Mouse (Mus musculus) ES-Bruce4 (cell line): ENCODE results near the gene Ccdc184. TPM values are rescaled to one million over a fixed set of nuclear protein-coding genes. Genes with fewer than 3 reads are reported as not detected.

Experiments used
- H3K27ac ChIP-seq: 2 replicates; pipeline ENCODE4 v1.5.1; 2012; ENCODE audit warnings: low read length, inconsistent platforms; ENCODE audit not compliant: insufficient read depth
- H3K27me3 ChIP-seq: 2 replicates; pipeline ENCODE4 v1.6.1; 2012; ENCODE audit warnings: mild to moderate bottlenecking, low read length, inconsistent platforms; ENCODE audit not compliant: control insufficient read depth, poor library complexity, insufficient read depth, severe bottlenecking
- H3K36me3 ChIP-seq: 2 replicates; pipeline ENCODE4 v1.6.1; 2012; ENCODE audit warnings: inconsistent platforms, mild to moderate bottlenecking, low read length, moderate library complexity; ENCODE audit not compliant: control insufficient read depth, poor library complexity, insufficient read depth, severe bottlenecking
- H3K4me1 ChIP-seq: one replicate; pipeline ENCODE4 v1.8.1; 2011; ENCODE audit warnings: low read length; ENCODE audit not compliant: control insufficient read depth, insufficient read depth
- H3K4me3 ChIP-seq: 2 replicates; pipeline ENCODE4 v1.5.1; 2011; ENCODE audit warnings: low read depth, mild to moderate bottlenecking, low read length
- H3K9ac ChIP-seq: 2 replicates; pipeline ENCODE4 v1.6.1; 2012; ENCODE audit warnings: low read depth, mild to moderate bottlenecking, inconsistent platforms; ENCODE audit not compliant: poor library complexity, severe bottlenecking
- H3K9me3 ChIP-seq: replicated peaks from 2 replicates; pipeline ENCODE4 v1.6.1; 2012; ENCODE audit warnings: mild to moderate bottlenecking, low read length, inconsistent platforms; ENCODE audit not compliant: control insufficient read depth, poor library complexity, insufficient read depth, severe bottlenecking
- CTCF ChIP-seq: IDR thresholded peaks from one replicate; pipeline ENCODE4 v1.8.1; 2011; ENCODE audit warnings: low read depth, low read length
- EP300 ChIP-seq: IDR thresholded peaks from 2 replicates; pipeline ENCODE4 v1.6.1; 2011; ENCODE audit warnings: low read depth, low read length; ENCODE audit not compliant: insufficient read depth
- POLR2A ChIP-seq: IDR thresholded peaks from one replicate; pipeline ENCODE4 v1.8.1; 2011; ENCODE audit warnings: low read length; ENCODE audit not compliant: insufficient read depth
- polyA plus RNA-seq: library from polyadenylated mRNA; stranded (reverse); fragments of >200 nt; gene quantifications from 2 replicates; pipeline ENCODE4 v1.2.4, GENCODE M21; 2011; ENCODE audit warnings: low read depth; ENCODE audit not compliant: missing spikeins, insufficient read depth, insufficient read length

Gene Ccdc184
- polyA plus RNA-seq, 1 experiment: 0.81 TPM

GRCm38 (mm10) chr15:98157253-98157652 lies 9.7 kb upstream of the Ccdc184 start:
- TF ChIP-seq POLR2A (no peak), EP300 (no peak), CTCF (no peak)
- no peaks in the 10 kb centered on the region for H3K9me3 ChIP-seq
- H3K4me3 ChIP-seq: no peak overlapping the region
- H3K27ac ChIP-seq: no peak overlapping the region
- no peaks in the 10 kb centered on the region for H3K36me3 ChIP-seq
- H3K4me1 ChIP-seq: no peaks in the 10 kb centered on the region
- H3K27me3 ChIP-seq: no peaks in the 10 kb centered on the region
- no peak overlapping the region for H3K9ac ChIP-seq

- H3K27me3 ChIP-seq: no peaks in the 10 kb centered on the region
- no peaks in the 10 kb centered on the region for H3K4me1 ChIP-seq
- no peaks in the 10 kb centered on the region for H3K9me3 ChIP-seq
- H3K4me3 ChIP-seq: no peak overlapping the region
- H3K36me3 ChIP-seq: no peaks in the 10 kb centered on the region
- H3K27ac ChIP-seq: no peak overlapping the region
- TF ChIP-seq POLR2A (no peak), CTCF (no peak), EP300 (no peak)
- no peak overlapping the region for H3K9ac ChIP-seq
These were observed 5.7 kb upstream of the Ccdc184 start for GRCm38 (mm10) chr15:98161026-98161805.

GRCm38 (mm10) chr15:98162561-98162960 lies 4.4 kb upstream of the Ccdc184 start:
- no peaks in the 10 kb centered on the region for H3K4me1 ChIP-seq
- no peaks in the 10 kb centered on the region for H3K36me3 ChIP-seq
- no peak overlapping the region for H3K4me3 ChIP-seq
- no peaks in the 10 kb centered on the region for H3K27me3 ChIP-seq
- no peak overlapping the region for H3K27ac ChIP-seq
- no peaks in the 10 kb centered on the region for H3K9me3 ChIP-seq
- TF ChIP-seq POLR2A (no peak), EP300 (no peak), CTCF (no peak)
- no peak overlapping the region for H3K9ac ChIP-seq

- H3K9ac ChIP-seq: no peak within 1 kb of the TSS
- no peaks in the 10 kb centered on the region for H3K9me3 ChIP-seq
- H3K27ac ChIP-seq: no peak within 1 kb of the TSS
- TF ChIP-seq EP300: no peak
- no peak for TF ChIP-seq POLR2A
- no peak for TF ChIP-seq CTCF
- no peaks in the 10 kb centered on the region for H3K27me3 ChIP-seq
- H3K4me3 ChIP-seq: no peak within 1 kb of the TSS
- no peaks in the 10 kb centered on the region for H3K4me1 ChIP-seq
- H3K36me3 ChIP-seq: no peaks in the 10 kb centered on the region
These were observed 1.4 kb upstream of the Ccdc184 start, which contains the start of gene Asb8 for GRCm38 (mm10) chr15:98165525-98165924. Gene Asb8 (minus strand): TSS chr15:98165625.

- no peaks in the 10 kb centered on the region for H3K9me3 ChIP-seq
- H3K4me1 ChIP-seq: no peaks in the 10 kb centered on the region
- H3K27ac ChIP-seq: no peak overlapping the region
- H3K27me3 ChIP-seq: no peaks in the 10 kb centered on the region
- no peak overlapping the region for H3K9ac ChIP-seq
- H3K4me3 ChIP-seq: peak overlapping the region; percentile 63
- no peak for TF ChIP-seq CTCF
- TF ChIP-seq EP300: no peak
- TF ChIP-seq POLR2A: no peak
- H3K36me3 ChIP-seq: no peaks in the 10 kb centered on the region
These were observed 975 bp downstream of the Ccdc184 start for GRCm38 (mm10) chr15:98167645-98168621.
